Mouse (Mus musculus) limb, embryonic 15.5 days (tissue): Measurements from ENCODE around the gene Klhl20. TPM values are rescaled to one million over a fixed set of nuclear protein-coding genes. Genes with fewer than 3 reads are reported as not detected.

Source experiments
- polyA plus RNA-seq: library from polyadenylated mRNA; unstranded; fragments of >200 nt; fragmentation: Nextera tagmentation; extraction: Ambion mirVana; gene quantifications from 2 replicates; pipeline ENCODE4 v1.2.1, GENCODE M21; 2015

The Klhl20 gene
- polyA plus RNA-seq, 1 experiment from 2014 or later: 17.3 TPM

Other genes with a start within 250 kb of the Klhl20 start
- gene Rc3h1, start 225.1 kb downstream of the Klhl20 start, polyA plus RNA-seq: 6.7 and 7.4 TPM in 2 replicates
- 2.6 and 5.1 TPM in 2 replicates for gene Serpinc1, start 152.9 kb downstream of the Klhl20 start, polyA plus RNA-seq
- 7.9 and 8.4 TPM in 2 replicates for gene Zbtb37, start 96.7 kb downstream of the Klhl20 start, polyA plus RNA-seq
- gene Dars2, start 60.9 kb downstream of the Klhl20 start, polyA plus RNA-seq: 26.2 and 26.7 TPM in 2 replicates
- gene Cenpl, start 60.8 kb downstream of the Klhl20 start, polyA plus RNA-seq: 25.5 and 26.4 TPM in 2 replicates
- gene Ankrd45, start 11.2 kb upstream of the Klhl20 start, polyA plus RNA-seq: 0.70 and 1.7 TPM in 2 replicates
- not detected in 2 replicates for gene Tex50, start 27.8 kb upstream of the Klhl20 start, polyA plus RNA-seq
- 310 and 325 TPM in 2 replicates for gene Prdx6, start 119.7 kb upstream of the Klhl20 start, polyA plus RNA-seq